Mouse (Mus musculus) left cerebral cortex, postnatal 4 days (tissue): ENCODE data around the gene Pbrm1. TPM values are rescaled to one million over a fixed set of nuclear protein-coding genes. Genes with fewer than 3 reads are reported as not detected.

Experiments used
- DNase-seq: peaks from one replicate; pipeline ENCODE4 v3.0.0-alpha.2; 2022
- intact Hi-C: fragments of 180-260 bp; cut with DNase I; formaldehyde crosslinking; loops from one replicate; pipeline ENCODE4 v1.15.1; 2025
- total RNA-seq, 2 experiments: library from RNA; stranded (reverse); gene quantifications; 2 replicates each; pipeline ENCODE4 v1.2.3; 2021

Gene Pbrm1
- total RNA-seq, 2 experiments from 2014 or later = 107 to 110 TPM

DNA sequence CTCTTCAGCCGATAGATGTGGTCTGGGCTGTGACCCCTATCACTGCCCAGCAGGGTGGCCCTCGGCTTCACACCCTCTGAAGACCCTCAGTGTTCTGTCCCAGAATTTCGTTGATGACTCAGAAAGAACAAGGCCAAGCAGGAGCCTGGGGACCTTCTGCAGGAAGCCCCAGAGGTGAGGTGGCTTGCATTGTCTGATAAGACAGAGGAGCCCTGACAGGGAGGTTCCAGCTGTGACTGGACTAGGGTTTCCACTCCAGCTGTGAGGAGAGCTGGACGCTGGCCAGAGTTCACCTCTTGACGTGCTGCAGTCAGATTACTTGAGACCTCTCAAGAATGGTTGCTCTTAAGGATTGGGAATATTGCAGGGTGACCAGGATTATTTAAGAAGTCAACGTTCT lies 113.1 kb downstream of the Pbrm1 start:
- no peak for DNase-seq
- intact Hi-C loops = no loop called here

- no peak for DNase-seq
- intact Hi-C loops = no loop called here
These were observed 113.6 kb downstream of the Pbrm1 start for GRCm38 (mm10) chr14:31132491-31132975.

- intact Hi-C loops = no loop called here
- DNase-seq = no peak
These were observed 114.2 kb downstream of the Pbrm1 start for GRCm38 (mm10) chr14:31133023-31133665.

- intact Hi-C loops = no loop called here
- peak; percentile 90 for DNase-seq
These were observed 115.4 kb downstream of the Pbrm1 start for GRCm38 (mm10) chr14:31134015-31135000.

GRCm38 (mm10) chr14:31135495-31136410 lies 116.8 kb downstream of the Pbrm1 start:
- intact Hi-C loops = no loop called here
- DNase-seq = no peak

DNA sequence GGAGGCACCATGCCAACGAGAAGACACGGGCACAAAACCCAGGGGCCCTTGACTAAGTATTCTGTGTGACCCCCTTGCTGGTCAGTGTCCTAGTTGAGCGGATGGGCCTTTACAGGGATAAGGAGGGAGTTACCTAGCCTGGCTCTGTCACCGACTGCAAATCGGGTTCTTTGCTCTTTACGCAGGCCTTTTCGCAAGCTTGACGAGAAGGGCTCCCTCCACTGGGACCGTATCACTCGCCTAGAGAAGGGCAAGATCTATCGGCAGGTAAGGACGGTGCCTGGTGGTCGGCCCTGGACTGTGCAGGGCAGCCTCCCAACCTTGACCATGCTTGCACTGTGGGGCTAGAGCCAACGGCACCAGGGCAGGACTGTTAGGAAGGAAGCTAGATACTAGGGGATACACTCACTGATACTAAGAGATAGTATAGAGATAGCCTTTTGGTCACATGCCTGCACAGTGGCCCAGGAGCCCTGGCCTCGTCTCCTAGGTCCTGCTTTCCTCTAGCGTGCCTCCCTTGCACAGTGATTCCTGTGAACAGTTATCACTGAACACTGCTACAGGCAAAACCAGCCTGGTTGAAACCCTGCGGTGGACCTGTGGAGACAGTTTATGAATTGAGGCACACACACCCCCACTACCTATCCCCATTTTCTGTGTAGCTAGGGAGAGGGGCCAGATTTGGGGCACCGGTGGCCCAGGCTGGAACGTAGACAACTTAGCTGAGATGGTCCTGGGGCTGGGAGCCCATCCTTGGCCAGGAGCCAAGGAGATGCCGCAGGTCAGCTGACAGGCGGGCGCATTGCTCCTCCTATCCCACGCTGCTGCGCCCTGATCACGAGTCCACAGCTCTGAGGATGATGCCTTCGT lies 117.7 kb downstream of the Pbrm1 start:
- intact Hi-C loops = no loop called here
- no peak for DNase-seq

DNA sequence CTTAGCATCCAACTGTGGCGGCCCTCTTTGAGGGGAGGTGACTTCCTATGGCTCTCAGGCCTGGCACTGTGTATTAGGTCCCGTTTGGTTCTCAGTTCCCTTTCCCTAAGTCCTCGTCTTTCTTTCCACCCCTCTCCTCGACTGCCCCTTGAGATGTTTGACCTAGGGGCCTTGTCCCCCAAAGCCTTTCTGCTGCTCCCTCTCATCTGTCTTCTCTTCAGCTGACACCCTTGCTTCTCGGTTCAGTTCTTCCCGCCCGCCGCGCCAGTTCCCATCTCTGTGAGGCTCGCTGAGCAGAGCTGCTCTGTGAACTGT lies 118.3 kb downstream of the Pbrm1 start:
- intact Hi-C loops = no loop called here
- DNase-seq = no peak

DNA sequence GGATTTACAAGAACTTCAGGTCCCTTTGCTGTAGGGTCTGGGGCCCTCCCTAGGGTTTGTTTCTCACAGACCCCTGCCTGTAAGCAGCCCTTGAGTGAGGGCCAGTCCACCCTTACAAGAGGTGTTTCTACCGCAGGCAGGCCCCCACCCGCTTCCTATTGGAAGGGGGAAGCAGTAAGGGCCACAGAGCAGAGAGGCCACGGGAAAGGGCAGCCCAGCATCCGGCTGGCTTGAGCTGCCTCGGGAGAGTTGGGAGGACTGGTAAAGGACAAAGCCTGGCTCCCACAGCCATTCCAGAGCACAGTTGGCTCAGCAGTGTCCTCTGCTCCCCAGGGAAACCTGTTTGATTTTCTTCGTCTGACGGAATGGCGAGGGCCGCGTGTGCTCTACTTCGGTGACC lies 118.9 kb downstream of the Pbrm1 start:
- no peak for DNase-seq
- intact Hi-C loops = no loop called here

GRCm38 (mm10) chr14:31138219-31138896 lies 119.4 kb downstream of the Pbrm1 start:
- DNase-seq = peak; percentile 14
- intact Hi-C loops = no loop called here

- intact Hi-C loops = no loop called here
- no peak for DNase-seq
These were observed 120.0 kb downstream of the Pbrm1 start for GRCm38 (mm10) chr14:31138897-31139429.

DNA sequence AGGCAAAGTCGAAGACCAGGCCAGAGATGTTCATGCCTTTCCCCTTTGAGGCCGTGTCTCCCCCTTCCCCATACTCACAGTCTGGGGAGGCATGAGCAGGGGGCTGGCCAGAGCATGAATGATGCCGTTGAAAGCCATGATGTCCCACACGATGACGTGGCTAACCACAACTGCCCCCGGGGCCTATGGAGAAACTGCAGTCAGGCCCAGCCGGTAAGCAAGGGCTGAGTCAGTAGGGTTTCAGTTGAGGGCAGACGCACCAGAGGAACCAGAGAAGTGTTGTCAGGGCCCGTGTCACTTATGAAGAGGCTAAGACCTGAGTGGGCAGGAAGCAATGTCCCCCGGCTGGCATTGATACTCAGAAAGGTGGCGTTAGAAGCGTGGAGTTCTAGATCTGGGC lies 120.7 kb downstream of the Pbrm1 start:
- intact Hi-C loops = no loop called here
- no peak for DNase-seq

DNA sequence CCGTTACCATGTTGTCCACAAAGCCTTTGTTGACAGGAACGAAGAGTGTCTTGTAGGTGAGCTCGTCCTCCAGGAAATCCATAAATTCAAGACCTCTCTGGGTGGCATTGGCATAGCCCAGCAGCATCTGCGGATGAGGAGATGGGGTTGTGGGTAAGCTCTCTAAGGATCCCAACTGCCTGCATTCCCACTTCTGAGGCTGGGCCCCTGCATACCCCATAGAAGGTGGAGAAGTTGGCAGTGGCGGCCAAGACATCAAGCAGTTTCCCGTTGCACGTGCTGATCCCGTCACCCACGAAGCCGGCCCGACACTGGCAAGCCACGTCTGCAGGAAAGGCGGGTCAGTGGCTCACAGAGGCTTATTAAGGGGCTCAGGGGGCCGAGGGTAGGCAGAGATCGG lies 121.2 kb downstream of the Pbrm1 start:
- intact Hi-C loops = no loop called here
- DNase-seq = no peak

GRCm38 (mm10) chr14:31141011-31141410 lies 122.1 kb downstream of the Pbrm1 start:
- intact Hi-C loops = no loop called here
- no peak for DNase-seq

GRCm38 (mm10) chr14:31145694-31146093 lies 126.8 kb downstream of the Pbrm1 start:
- intact Hi-C loops = no loop called here
- no peak for DNase-seq

GRCm38 (mm10) chr14:31160196-31161150 lies 141.5 kb downstream of the Pbrm1 start:
- intact Hi-C loops = no loop called here
- no peak for DNase-seq

DNA sequence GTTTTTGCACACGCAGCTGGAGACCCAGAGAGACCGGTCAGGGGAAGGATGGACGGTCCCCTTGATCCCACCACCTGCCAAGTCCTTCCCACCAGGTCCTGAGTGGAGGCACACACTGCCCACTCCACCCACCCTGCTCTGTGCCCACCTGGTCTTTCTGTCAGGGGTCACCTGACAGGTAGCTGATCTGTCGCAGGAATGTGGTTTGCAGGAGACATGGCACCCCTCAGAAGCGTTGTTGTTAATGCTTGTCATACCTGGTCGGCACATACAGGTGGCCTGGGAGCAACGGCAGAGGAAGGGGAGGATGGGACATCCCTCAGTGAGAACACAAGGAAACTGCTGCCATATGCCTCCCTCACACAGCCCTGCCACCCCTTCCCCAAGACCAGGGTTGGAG lies 142.3 kb downstream of the Pbrm1 start:
- DNase-seq = no peak
- intact Hi-C loops = no loop called here

GRCm38 (mm10) chr14:31161638-31162037 lies 142.7 kb downstream of the Pbrm1 start:
- peak; percentile 64 for DNase-seq
- intact Hi-C loops = no loop called here

DNA sequence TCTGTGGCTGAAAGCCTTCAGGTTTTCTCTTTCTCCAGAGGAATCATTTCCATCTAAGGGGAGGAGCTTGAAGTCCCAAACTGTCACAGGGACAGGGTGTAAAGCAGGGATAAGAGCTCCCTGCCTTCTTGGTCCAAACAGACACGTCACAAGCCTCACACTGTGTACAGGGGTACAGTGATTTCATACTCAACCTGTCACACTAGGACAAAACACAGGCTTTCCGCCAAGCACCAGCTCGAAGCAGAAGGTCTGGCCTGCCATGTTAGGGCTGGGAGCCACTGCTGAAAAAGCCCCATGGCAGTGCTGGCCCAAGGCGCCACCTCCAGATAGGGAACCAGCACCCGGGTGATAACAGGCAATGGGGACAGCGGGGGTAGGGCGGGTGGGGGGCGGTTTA lies 145.1 kb downstream of the Pbrm1 start:
- intact Hi-C loops = no loop called here
- peak; percentile 65 for DNase-seq
